Mouse (Mus musculus) left cerebral cortex, postnatal 25 days (tissue): ENCODE data around the gene S1pr1. TPM values are rescaled to one million over a fixed set of nuclear protein-coding genes. Genes with fewer than 3 reads are reported as not detected.

ENCODE experiments used
- DNase-seq, 2 experiments: peaks; one replicate each; pipeline ENCODE4 v3.0.0; 2022; ENCODE audit warnings: low spot score in 2 of 2, mixed read lengths in 1 of 2
- intact Hi-C: fragments of 180-260 bp; cut with DNase I; formaldehyde crosslinking; loops from one replicate; pipeline ENCODE4 v1.15.1; 2025
- total RNA-seq, 2 experiments: library from RNA; stranded (reverse); gene quantifications; 2 replicates each; pipeline ENCODE4 v1.2.3; 2021

The S1pr1 gene
- total RNA-seq, 2 experiments from 2014 or later, result 98.8 to 99.4 TPM

GRCm38 (mm10) chr3:115713417-115714048, 1.3 kb downstream of the S1pr1 start:
- DNase-seq, result no peak
- intact Hi-C loops, result loop anchor here (1.0 to 2.0 kb wide), 4 partner anchors 131 to 263 kb away; no protein-coding TSS in a partner anchor

GRCm38 (mm10) chr3:115712808-115713200, 2.1 kb downstream of the S1pr1 start:
- DNase-seq, result peak; percentile 75 to 78
- intact Hi-C loops, result loop anchor here (1.0 to 2.0 kb wide), 3 partner anchors 142 to 264 kb away; no protein-coding TSS in a partner anchor

DNA sequence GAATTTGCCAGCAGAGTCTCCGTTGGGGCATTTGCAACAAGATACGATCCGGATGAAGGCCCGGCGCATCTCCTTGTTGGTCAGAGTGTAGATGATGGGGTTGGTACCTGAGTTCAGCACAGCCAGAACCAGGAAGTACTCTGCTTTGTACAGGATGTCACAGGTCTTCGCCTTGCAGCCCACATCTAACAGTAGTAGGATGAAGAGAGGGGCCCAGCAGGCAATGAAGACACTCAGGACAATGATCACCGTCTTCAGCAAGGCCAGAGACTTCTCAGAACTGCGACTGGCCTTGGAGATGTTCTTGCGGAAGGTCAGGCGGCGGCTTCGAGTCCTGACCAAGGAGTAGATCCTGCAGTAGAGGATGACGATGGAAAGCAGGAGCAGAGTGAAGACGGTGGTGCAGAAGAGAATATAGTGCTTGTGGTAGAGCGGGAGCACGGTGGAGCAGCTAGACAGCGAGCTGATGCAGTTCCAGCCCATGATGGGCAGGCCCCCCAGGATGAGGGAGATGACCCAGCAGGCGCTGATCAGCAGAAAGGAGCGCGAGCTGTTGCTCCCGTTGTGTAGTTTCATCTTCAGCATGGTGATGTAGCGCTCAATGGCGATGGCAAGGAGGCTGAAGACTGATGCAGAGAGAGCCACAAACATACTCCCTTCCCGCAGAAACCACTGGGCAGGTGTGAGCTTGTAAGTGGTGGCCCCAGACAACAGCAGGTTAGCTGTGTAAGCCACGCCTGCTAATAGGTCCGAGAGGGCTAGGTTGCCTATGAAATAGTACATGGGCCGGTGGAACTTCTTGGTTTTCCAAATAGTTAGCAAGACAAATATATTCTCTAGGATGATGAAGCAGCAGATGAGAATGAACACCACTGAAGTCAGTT, 2.7 kb downstream of the S1pr1 start:
- no peak for DNase-seq
- intact Hi-C loops, result loop anchor here (2.0 kb wide), 2 partner anchors 177 to 265 kb away; no protein-coding TSS in a partner anchor

- intact Hi-C loops, result no loop called here
Measured at GRCm38 (mm10) chr3:115711393-115711792, 3.5 kb downstream of the S1pr1 start.

DNA sequence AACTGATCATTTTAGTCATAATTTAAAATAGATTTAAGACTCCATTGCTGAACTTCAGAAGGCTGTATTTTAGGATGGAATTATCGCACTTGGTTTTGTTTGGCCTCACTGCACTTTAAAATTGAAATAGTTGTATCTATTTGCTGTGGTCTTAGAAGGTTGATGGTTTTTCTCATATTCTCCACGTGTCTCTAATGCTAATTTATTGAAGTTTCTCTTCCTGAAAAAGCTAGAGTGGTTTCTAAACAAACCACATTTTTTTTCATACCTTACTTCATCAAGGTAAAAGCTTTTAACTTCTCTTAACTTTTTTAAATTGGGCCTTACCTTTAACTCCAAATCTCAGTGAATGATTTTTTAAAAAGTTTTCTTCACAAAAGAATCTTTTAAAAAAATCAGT, 4.8 kb downstream of the S1pr1 start:
- intact Hi-C loops, result no loop called here

More at GRCm38 (mm10) chr3:115711393-115711792, 3.5 kb downstream of the S1pr1 start:
- no peak for DNase-seq

DNA sequence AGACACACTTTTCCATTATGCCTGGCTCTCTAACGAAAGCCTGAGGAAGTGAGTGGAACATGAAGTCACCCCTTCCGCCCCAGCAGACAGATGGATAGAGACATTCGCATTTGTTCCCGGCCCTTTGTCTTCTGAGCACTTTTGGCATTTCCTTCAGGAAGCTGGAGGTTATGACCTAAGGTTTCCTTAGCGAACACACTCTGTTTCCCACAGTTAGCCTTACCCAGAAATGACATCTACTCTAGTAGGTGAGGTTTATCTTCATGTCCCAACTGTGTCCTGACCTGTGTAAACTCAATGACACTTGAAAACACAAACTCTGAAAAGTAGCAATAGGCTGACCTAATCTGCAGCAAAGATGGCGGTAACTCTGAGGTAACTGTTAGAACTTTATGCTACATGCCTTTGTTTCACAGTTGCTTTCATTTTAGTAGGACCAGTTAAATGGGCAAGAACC, 5.7 kb downstream of the S1pr1 start:
- intact Hi-C loops, result no loop called here

More for the DNA sequence above, 4.8 kb downstream of the S1pr1 start:
- DNase-seq, result no peak

GRCm38 (mm10) chr3:115706736-115707135, 8.1 kb downstream of the S1pr1 start:
- DNase-seq, result no peak
- intact Hi-C loops, result no loop called here

More for the DNA sequence above, 5.7 kb downstream of the S1pr1 start:
- DNase-seq, result no peak

GRCm38 (mm10) chr3:115704254-115704908, 10.5 kb downstream of the S1pr1 start:
- intact Hi-C loops, result no loop called here
- DNase-seq, result no peak

DNA sequence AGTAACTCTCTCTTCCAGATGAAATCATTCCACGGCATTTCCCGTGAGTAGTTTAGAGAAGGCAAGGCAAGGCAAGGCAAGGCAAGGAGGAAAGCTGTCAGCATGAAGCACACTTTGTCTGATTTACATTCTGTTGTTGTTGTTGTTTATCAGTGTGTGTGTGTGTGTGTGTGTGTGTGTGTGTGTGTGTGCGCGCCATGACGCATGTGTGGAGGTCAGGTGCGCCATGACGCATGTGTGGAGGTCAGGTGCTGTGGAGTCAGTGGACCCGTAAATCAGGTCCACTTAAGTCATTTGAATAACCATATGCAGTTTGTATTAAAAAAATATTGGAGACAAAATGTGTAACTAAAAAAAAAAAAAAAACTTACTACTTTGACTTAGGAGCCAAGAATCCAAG, 11.2 kb downstream of the S1pr1 start:
- intact Hi-C loops, result no loop called here
- no peak for DNase-seq

GRCm38 (mm10) chr3:115702089-115702488, 12.8 kb downstream of the S1pr1 start:
- DNase-seq, result no peak
- intact Hi-C loops, result no loop called here

DNA sequence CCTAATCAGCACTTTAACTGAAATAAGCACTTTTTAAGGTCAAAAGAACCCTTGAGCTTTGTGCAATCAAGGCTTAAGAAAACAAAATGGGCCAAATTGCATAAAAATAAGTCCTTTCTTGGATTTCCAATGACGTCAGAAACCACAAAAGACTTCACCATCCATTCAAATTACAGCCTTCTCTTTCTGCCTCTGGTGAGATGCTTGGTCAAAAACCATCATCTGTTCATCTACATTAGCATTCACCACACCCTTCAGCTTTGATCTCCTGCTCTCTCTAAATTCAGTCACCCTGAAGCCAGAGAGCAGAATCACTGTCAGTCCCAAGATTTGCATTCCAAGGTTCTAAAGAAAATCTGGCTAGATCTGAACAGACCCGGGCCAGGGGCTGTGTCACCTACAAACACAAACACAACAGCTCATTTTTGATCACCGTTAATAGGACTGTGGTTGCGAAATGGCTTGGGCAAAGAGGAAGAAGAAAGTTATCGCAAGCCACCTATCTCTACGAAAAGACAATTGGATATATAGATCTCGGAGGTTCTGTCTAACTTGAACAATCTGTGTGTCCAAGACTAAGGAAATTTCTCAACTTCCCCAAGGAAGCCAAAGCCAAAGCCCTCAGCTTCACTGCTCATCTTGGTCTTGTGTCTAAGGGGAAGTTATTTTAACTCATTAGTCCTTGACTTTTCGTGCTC, 19.5 kb downstream of the S1pr1 start:
- no peak for DNase-seq
- intact Hi-C loops, result no loop called here

DNA sequence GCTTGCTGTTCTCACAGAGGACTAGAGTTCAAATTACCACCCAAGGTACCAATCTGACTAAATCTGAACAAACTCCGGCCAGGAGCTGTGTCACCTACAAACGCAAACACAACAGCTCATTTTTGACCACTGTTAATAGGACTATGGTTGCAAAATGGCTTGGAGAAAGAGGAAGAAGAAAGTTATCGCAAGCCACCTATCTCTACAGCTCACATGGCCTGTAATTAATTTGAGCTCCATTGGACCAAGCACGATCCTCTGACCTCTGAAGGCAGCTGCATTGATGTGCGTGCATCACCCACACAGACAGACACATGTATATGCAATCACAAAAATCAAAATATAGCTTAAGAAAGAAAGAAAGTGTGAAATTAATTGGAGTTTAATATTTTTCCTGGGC, 20.7 kb downstream of the S1pr1 start:
- intact Hi-C loops, result no loop called here
- DNase-seq, result no peak

DNA sequence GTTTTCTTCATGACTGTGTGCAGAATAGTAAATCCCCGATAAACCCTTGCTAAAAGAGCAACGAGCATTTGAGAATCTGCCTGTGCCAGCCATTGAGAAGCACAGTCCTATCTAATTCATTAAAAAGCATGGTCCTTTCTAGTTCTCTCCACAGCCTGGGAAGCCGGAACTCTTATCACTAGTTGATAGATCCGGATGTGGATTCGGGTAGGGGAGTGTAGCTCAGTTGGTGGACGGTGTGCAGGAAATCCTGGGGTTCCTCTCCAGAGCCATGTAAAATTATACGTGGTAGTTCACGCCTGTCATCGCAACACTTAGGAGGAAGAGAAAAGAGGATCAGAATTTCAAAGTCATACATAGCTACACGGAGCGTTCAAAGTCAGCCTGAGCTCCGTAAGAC, 21.5 kb downstream of the S1pr1 start:
- intact Hi-C loops, result no loop called here
- no peak for DNase-seq

DNA sequence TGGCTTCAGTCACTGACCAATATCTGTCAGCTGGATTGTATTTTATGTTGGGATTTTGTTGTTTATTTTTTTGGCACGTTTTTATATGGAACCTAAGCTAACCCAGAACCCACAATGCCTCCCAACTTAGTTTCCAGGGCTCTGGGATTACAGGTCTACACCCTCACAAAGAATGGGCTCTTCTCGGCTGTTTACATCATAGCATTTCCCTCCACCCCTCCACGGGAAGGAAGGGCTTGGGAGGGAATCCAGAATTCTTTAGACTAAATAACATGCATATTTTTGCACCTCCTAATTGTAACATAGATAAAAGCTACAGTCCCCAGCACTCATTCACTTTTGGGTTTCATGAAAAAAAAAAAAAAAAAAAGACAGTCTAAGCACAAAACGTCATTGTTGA, 22.0 kb downstream of the S1pr1 start:
- no peak for DNase-seq
- intact Hi-C loops, result no loop called here

DNA sequence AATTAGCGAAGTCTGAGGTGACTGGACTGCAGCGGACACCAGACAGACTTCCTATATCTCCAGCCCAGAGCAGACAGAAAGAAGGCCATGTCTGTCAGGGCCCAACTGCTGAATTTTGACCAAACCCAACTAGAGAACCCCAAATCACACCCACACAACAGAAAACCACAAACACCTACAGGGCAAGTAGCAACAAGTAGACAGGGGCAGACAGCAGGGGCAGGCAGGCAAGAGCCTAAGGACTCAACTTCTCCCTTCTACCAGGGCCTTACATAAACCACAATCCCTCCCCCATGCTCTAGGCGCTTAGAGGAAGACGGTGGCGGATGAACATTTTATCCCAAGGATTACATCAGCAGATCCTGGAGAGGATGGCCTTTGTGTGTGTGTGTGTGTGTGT, 22.5 kb downstream of the S1pr1 start:
- no peak for DNase-seq
- intact Hi-C loops, result no loop called here

GRCm38 (mm10) chr3:115689920-115690319, 25.0 kb downstream of the S1pr1 start:
- intact Hi-C loops, result no loop called here
- no peak for DNase-seq

DNA sequence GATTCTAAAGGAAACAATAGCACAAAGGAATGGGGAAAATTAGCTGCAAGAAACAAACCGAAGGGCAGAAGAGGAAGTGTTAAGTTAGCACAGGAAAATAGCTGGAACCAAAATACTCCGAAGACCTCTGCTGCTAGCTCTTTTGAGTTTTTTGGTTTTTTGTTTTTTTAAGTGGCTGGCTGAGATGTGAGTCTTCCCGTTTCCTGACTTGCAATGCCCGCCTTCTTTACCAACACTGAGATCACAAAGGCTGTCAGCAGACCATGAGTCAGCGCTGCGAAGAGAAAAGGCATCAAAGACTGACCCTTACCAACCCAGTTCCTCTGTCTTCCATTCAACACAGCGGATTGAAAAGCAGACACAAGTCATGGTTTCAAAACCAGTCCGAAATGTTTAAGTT, 25.5 kb downstream of the S1pr1 start:
- intact Hi-C loops, result no loop called here
- peak in 1 of 2 experiments; percentile 9 for DNase-seq

- no peak for DNase-seq
Measured at GRCm38 (mm10) chr3:115687821-115688220, 27.1 kb downstream of the S1pr1 start.

GRCm38 (mm10) chr3:115682328-115683088, 32.4 kb downstream of the S1pr1 start:
- intact Hi-C loops, result no loop called here
- no peak for DNase-seq

More at GRCm38 (mm10) chr3:115687821-115688220, 27.1 kb downstream of the S1pr1 start:
- intact Hi-C loops, result no loop called here
